Mouse (Mus musculus): ENCODE measurements around the gene Mroh2a. TPM values are rescaled to one million over a fixed set of nuclear protein-coding genes. Genes with fewer than 3 reads are reported as not detected.

Mroh2a gene
- polyA plus RNA-seq, 1 experiment from 2014 or later: 0.88 TPM

DNA sequence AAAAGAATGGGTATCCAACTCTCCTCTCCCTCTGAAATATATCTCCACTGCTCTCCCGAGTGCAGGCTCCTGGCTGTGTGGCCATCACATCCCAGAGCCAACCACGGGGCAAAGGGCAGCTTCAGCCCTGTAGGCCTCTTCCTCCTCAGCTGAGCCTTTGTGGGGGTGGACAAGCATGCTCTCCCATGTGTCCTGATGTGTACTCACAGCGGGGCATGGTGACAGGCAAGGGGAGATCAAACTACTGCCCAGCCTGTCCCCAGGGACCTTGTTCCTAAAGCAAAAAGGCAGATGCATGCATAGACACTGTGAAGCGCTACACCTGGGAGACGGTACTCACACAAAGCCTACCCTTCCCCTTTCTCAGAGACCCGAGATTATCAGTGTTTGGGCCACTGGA is 33.3 kb downstream of the Mroh2a start:
- H3K9me3 ChIP-seq (ENCODE audit: control insufficient read depth, low read length): peaks cover 10% of the 10 kb centered on the region; the same call in 1 of the 2 replicates
- no peak overlapping the region for H3K4me3 ChIP-seq (ENCODE audit: low read length)
- no peak overlapping the region for H3K27ac ChIP-seq (ENCODE audit: low read length)
- H3K9ac ChIP-seq (ENCODE audit: low read depth, low read length): no peak overlapping the region
- peaks cover 44% of the 10 kb centered on the region for H3K36me3 ChIP-seq (ENCODE audit: control insufficient read depth, insufficient read depth, low read length)
- H3K27me3 ChIP-seq (replicated peaks; ENCODE audit: control insufficient read depth, insufficient read depth, low read length): no peaks in the 10 kb centered on the region
- H3K4me2 ChIP-seq (ENCODE audit: low read depth, low read length): no peak overlapping the region
- peak; percentile 66 for ATAC-seq
- WGBS: 76% methylated on average over 6 of the region's 6 CpGs
- 0 out of 2 replicates have a peak, but pooled peaks cover 10% of the 10 kb centered on the region for H3K4me1 ChIP-seq (ENCODE audit: control insufficient read depth, insufficient read depth, low read length)

DNA sequence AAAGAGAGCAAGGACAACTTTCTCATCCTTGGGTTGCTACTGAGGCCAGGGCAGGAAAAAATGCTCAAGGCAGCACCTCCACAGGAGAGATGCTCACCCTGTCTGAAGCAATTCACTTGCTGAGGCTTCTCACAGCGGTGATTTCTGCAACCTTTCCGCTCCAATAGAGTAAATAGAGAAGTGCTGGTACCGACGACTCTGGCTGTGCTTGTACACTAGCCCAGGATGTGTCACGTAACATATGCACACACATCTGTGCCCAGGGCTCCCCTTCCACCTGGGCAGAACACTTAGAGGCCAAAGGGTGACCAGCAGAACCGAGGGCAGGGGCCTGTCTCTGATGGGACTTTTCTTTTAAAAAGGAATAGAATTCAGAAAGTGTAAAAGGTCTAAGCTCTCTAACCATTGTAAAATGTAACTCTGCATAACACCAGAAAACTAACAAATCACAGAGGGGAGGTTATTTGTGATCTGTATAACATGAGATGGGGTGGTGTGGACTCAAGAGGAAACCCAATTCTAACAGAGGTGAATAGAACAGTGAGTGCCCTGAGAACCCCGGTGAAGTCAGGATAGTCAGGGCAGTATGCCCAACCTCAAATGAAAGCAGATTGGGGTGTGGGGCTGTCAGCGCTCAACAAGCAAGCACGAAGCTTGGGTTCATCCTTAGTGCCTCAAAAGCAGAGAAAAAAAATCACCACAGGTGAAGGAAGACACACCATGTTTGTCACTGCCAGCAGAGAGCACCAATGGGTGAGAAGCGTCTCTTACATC is 34.0 kb downstream of the Mroh2a start:
- Histone ChIP-seq H3K9me3 (ENCODE audit: control insufficient read depth, low read length) (peaks cover 6% of the 10 kb centered on the region; the same call in 1 of the 2 replicates), H3K4me2 (ENCODE audit: low read depth, low read length) (no peak overlapping the region), H3K4me3 (ENCODE audit: low read length) (no peak overlapping the region), H3K9ac (ENCODE audit: low read depth, low read length) (no peak overlapping the region), H3K36me3 (ENCODE audit: control insufficient read depth, insufficient read depth, low read length) (peaks cover 51% of the 10 kb centered on the region), H3K27ac (ENCODE audit: low read length) (no peak overlapping the region), H3K4me1 (ENCODE audit: control insufficient read depth, insufficient read depth, low read length) (0 out of 2 replicates have a peak, but pooled peaks cover 10% of the 10 kb centered on the region), H3K27me3 (replicated peaks; ENCODE audit: control insufficient read depth, insufficient read depth, low read length) (no peaks in the 10 kb centered on the region)
- WGBS: 83% methylated on average over 10 of the region's 10 CpGs
- ATAC-seq: peak; percentile 1; the same call in 1 of the 2 replicates

DNA sequence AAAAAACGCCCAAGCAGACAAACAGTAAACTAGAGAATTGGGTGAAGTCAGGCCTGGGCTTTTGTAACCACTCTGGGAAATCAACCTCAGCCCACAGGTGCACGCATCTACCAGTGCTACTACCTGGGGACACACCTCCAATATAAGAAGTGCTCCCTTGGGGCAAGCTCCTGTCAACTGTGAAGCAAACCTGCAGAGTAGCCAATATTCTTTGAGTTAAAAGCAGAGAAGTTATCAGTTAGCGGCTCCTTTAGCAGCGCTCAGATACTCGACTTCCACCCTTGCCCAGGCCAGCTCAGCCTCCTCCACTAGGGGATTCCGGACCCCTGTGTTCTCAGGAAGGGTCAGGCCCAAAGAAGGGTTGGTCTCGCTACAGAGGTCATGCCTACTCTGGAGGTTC is 34.9 kb downstream of the Mroh2a start:
- Histone ChIP-seq H3K27ac (ENCODE audit: low read length) (no peak overlapping the region), H3K9me3 (ENCODE audit: control insufficient read depth, low read length) (no peaks in the 10 kb centered on the region), H3K9ac (ENCODE audit: low read depth, low read length) (no peak overlapping the region), H3K4me2 (ENCODE audit: low read depth, low read length) (no peak overlapping the region), H3K4me3 (ENCODE audit: low read length) (no peak overlapping the region), H3K27me3 (replicated peaks; ENCODE audit: control insufficient read depth, insufficient read depth, low read length) (no peaks in the 10 kb centered on the region), H3K4me1 (ENCODE audit: control insufficient read depth, insufficient read depth, low read length) (0 out of 2 replicates have a peak, but pooled peaks cover 10% of the 10 kb centered on the region), H3K36me3 (ENCODE audit: control insufficient read depth, insufficient read depth, low read length) (peaks cover 60% of the 10 kb centered on the region)
- WGBS: 85% methylated on average over 7 of the region's 7 CpGs
- peak; percentile 8; the same call in 1 of the 2 replicates for ATAC-seq

DNA sequence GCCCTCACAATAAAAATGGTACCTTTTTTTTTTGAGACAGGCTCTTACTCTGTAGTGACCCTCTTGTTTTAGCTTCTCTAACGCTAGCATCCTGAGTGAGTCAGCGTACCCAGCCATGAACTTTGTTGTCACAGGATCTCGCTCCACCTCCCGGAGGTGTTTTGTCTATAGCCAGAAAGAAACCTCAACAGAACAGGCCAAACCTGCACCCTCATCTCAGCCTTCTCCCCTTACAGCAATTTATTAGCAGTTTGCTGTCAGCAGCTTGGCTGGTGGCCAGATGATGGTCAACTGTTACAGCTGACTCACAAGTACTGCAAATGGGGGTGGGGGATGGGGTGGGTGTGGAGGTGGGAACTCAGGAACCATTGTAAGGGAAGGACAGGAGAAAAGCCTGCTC is 35.5 kb downstream of the Mroh2a start:
- peaks cover 66% of the 10 kb centered on the region for H3K36me3 ChIP-seq (ENCODE audit: control insufficient read depth, insufficient read depth, low read length)
- H3K4me2 ChIP-seq (ENCODE audit: low read depth, low read length): no peak overlapping the region
- WGBS: 75% methylated on average over 4 of the region's 4 CpGs
- no peaks in the 10 kb centered on the region for H3K9me3 ChIP-seq (ENCODE audit: control insufficient read depth, low read length)
- no peak overlapping the region for H3K4me3 ChIP-seq (ENCODE audit: low read length)
- no peak overlapping the region for H3K27ac ChIP-seq (ENCODE audit: low read length)
- H3K9ac ChIP-seq (ENCODE audit: low read depth, low read length): no peak overlapping the region
- H3K4me1 ChIP-seq (ENCODE audit: control insufficient read depth, insufficient read depth, low read length): 0 out of 2 replicates have a peak, but pooled peaks cover 10% of the 10 kb centered on the region
- H3K27me3 ChIP-seq (replicated peaks; ENCODE audit: control insufficient read depth, insufficient read depth, low read length): no peaks in the 10 kb centered on the region
- ATAC-seq: peak; percentile 9; the same call in 1 of the 2 replicates

DNA sequence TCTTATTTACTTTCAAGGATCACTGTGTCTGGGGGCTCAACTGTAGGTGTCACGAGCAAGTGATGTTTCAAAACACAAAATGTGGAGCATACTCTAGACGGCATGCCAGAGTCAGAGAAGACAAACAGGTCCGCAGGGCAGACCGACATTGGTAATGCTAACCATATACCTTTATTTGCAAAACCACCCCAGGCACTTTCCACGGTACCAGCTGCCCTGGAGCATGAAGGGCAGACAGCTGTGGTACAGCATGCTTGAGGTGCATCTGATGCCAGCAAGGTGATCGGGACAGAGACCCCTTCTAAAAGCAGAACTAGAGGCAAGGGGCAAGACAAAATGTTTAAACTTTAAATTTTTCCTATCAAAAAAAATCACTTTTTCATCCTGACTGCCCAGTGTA is 36.2 kb downstream of the Mroh2a start:
- ATAC-seq: no peak
- Histone ChIP-seq H3K4me1 (ENCODE audit: control insufficient read depth, insufficient read depth, low read length) (0 out of 2 replicates have a peak, but pooled peaks cover 10% of the 10 kb centered on the region), H3K27ac (ENCODE audit: low read length) (no peak overlapping the region)

DNA sequence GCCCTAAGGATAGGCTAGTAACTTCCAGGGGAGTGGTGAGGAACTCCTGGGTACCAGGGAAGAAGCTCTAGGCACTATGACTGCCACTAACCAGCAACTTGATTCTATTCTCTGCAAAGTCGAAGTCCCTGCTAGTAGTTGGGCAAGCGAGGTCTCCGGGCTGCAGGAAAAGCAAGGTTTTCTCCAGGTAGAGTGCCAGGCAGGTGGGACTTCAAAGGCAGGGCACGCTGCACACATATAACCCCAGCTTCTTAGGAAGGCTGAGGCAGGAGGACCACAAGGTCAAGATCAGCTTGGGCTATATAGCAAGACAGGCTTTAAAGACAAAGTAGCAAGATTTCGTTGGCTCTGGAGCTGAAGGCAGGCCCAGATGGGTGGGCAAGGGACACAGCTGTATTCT is 37.0 kb downstream of the Mroh2a start:
- no peak overlapping the region for H3K4me3 ChIP-seq (ENCODE audit: low read length)
- no peaks in the 10 kb centered on the region for H3K27me3 ChIP-seq (replicated peaks; ENCODE audit: control insufficient read depth, insufficient read depth, low read length)
- H3K4me1 ChIP-seq (ENCODE audit: control insufficient read depth, insufficient read depth, low read length): 0 out of 2 replicates have a peak, but pooled peaks cover 10% of the 10 kb centered on the region
- ATAC-seq: no peak
- WGBS: 91% methylated on average over 5 of the region's 5 CpGs
- H3K36me3 ChIP-seq (ENCODE audit: control insufficient read depth, insufficient read depth, low read length): peaks cover 81% of the 10 kb centered on the region
- no peak overlapping the region for H3K27ac ChIP-seq (ENCODE audit: low read length)
- H3K9me3 ChIP-seq (ENCODE audit: control insufficient read depth, low read length): no peaks in the 10 kb centered on the region
- H3K4me2 ChIP-seq (ENCODE audit: low read depth, low read length): no peak overlapping the region
- H3K9ac ChIP-seq (ENCODE audit: low read depth, low read length): no peak overlapping the region

More for the DNA sequence above, 36.2 kb downstream of the Mroh2a start:
- H3K4me2 ChIP-seq (ENCODE audit: low read depth, low read length): no peak overlapping the region
- no peaks in the 10 kb centered on the region for H3K27me3 ChIP-seq (replicated peaks; ENCODE audit: control insufficient read depth, insufficient read depth, low read length)
- WGBS: 76% methylated on average over 6 of the region's 6 CpGs
- H3K4me3 ChIP-seq (ENCODE audit: low read length): no peak overlapping the region
- H3K36me3 ChIP-seq (ENCODE audit: control insufficient read depth, insufficient read depth, low read length): peaks cover 73% of the 10 kb centered on the region
- no peaks in the 10 kb centered on the region for H3K9me3 ChIP-seq (ENCODE audit: control insufficient read depth, low read length)
- H3K9ac ChIP-seq (ENCODE audit: low read depth, low read length): no peak overlapping the region

DNA sequence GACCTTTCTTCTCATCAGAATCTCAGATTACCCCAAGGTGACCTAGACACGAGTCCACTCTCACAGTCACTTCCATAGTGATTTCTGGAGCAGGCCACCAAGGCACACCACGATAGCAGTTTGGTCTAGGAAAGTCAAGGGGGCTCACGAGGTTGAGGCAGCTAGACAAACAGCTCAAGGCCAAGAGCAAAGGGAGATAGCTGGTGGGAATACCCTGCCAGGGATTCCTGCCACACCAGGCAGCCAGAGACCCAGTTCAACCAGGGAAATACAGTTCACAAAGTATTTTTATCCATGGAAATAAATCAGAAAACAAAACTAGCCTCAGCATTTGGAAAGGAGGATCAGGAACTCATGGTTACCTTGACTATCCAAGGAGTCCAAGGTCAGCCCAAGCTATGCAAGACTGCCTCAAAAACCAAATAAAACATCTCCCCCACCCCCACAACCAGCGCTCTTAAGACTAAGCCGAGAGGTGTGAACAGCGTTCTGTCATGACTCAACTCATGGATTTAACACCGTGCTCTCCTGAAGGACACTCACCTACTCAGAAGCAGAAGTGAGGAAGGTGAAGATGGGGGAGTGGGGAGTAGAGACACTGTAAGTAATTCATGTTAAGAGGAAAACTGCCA is 37.6 kb downstream of the Mroh2a start:
- ATAC-seq: no peak
- no peak overlapping the region for H3K27ac ChIP-seq (ENCODE audit: low read length)

DNA sequence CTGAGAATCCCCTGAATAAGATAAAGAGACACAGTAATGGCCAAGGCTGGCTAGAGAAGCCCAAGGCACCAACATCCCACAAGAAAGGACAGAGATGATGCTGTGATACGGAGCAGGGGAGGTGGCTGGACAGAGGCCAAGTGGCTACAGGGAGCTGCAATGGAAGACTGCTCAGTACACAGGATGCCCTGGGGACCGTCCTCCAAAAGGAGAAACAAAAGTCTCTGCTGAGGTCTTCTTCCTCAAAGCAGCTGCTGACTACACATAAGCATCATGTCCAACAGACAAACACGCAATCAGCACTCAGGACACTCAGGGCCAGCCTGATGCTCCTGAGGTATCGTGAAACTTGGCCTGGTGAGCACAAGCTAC is 38.1 kb downstream of the Mroh2a start:
- no peaks in the 10 kb centered on the region for H3K9me3 ChIP-seq (ENCODE audit: control insufficient read depth, low read length)
- H3K9ac ChIP-seq (ENCODE audit: low read depth, low read length): no peak overlapping the region
- no peaks in the 10 kb centered on the region for H3K27me3 ChIP-seq (replicated peaks; ENCODE audit: control insufficient read depth, insufficient read depth, low read length)
- no peak for ATAC-seq
- H3K4me2 ChIP-seq (ENCODE audit: low read depth, low read length): no peak overlapping the region
- no peak overlapping the region for H3K27ac ChIP-seq (ENCODE audit: low read length)
- H3K4me3 ChIP-seq (ENCODE audit: low read length): no peak overlapping the region
- H3K4me1 ChIP-seq (ENCODE audit: control insufficient read depth, insufficient read depth, low read length): 0 out of 2 replicates have a peak, but pooled peaks cover 8% of the 10 kb centered on the region
- WGBS: 77% methylated on average over 4 of the region's 4 CpGs
- peaks cover 92% of the 10 kb centered on the region for H3K36me3 ChIP-seq (ENCODE audit: control insufficient read depth, insufficient read depth, low read length)

More for the DNA sequence above, 37.6 kb downstream of the Mroh2a start:
- Histone ChIP-seq H3K9me3 (ENCODE audit: control insufficient read depth, low read length) (no peaks in the 10 kb centered on the region), H3K4me2 (ENCODE audit: low read depth, low read length) (no peak overlapping the region), H3K9ac (ENCODE audit: low read depth, low read length) (no peak overlapping the region), H3K4me1 (ENCODE audit: control insufficient read depth, insufficient read depth, low read length) (0 out of 2 replicates have a peak, but pooled peaks cover 10% of the 10 kb centered on the region), H3K36me3 (ENCODE audit: control insufficient read depth, insufficient read depth, low read length) (peaks cover 86% of the 10 kb centered on the region), H3K27me3 (replicated peaks; ENCODE audit: control insufficient read depth, insufficient read depth, low read length) (no peaks in the 10 kb centered on the region), H3K4me3 (ENCODE audit: low read length) (no peak overlapping the region)
- 88% methylated on average over 7 of the region's 7 CpGs for WGBS

DNA sequence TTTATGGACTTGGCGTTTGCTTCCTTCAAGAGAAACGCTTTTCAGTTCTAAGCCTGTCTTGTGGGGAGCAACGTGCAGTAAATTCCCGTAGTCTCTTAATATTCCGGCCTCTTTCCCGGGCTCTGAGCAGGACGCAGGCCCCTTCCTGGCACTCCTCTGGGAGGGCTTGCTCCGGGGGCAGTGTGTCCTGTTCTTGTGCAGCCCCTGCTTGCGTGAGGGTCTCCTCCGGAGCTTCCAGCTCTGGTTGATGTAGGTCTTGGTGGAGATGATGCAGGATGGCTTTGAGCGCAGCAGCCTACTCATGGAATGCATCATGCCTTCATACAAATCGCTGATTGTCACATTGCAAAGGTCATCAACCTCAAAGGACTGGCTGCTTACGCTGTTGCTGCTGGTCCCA is 39.3 kb downstream of the Mroh2a start:
- Histone ChIP-seq H3K27me3 (replicated peaks; ENCODE audit: control insufficient read depth, insufficient read depth, low read length) (no peaks in the 10 kb centered on the region), H3K4me1 (ENCODE audit: control insufficient read depth, insufficient read depth, low read length) (0 out of 2 replicates have a peak, but pooled peaks cover 5% of the 10 kb centered on the region), H3K9me3 (ENCODE audit: control insufficient read depth, low read length) (no peaks in the 10 kb centered on the region), H3K27ac (ENCODE audit: low read length) (no peak overlapping the region), H3K4me2 (ENCODE audit: low read depth, low read length) (no peak overlapping the region), H3K36me3 (ENCODE audit: control insufficient read depth, insufficient read depth, low read length) (peaks cover 88% of the 10 kb centered on the region), H3K4me3 (ENCODE audit: low read length) (no peak overlapping the region), H3K9ac (ENCODE audit: low read depth, low read length) (no peak overlapping the region)
- no peak for ATAC-seq
- 89% methylated on average over 13 of the region's 13 CpGs for WGBS

All from intestine, embryonic 16.5 days (tissue).